Comparison of ENCODE assay signal across 8 mouse cellular contexts in the genomic region with DNA sequence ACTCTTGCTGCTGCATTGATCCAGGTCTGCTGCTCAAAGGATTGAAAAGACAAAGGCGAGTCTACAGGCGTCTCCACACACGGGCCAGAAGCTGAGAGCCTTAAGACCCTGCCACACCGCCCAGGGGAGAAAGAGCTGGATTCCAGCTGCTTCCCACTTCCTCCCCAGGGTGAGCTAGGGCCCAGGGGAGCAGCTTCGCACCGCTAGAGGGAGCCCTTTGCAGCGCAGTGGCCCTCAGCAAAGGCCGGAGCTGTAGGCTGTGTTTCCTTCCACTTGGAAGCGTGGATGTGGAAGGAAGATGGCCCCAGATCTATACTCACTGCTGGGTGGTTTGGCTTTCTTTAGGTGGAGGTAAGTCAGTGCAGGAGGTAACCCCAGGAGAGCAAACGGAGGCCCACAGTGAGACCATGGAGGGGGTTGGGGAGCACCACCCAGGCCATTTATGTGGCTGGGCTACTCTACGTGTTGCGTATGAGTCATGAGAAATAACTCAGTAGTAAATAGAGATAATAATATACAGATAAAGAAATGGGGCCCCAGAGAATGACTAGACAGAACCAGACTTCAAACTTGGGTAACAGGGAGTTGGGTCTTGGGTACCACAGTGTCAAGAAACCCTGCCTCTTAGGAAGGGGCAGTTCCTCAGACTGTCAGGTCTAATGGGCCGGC. TPM values are rescaled to one million over a fixed set of nuclear protein-coding genes. Genes with fewer than 3 reads are reported as not detected.
DNase-seq lines count a peak whose midpoint lies in the region; ATAC-seq lines count a peak whose summit lies in the region.

No protein-coding gene starts in this region.

- no peaks in the 10 kb centered on the region for H3K9me3 ChIP-seq in hindbrain, embryonic 15.5 days

- no peaks in the 10 kb centered on the region for H3K36me3 ChIP-seq in hindbrain, embryonic 15.5 days

- ATAC-seq in hindbrain, embryonic 15.5 days (ENCODE audit: low FRiP score, low read depth): peak; percentile 30; the same call in 1 of the 2 replicates

- no peak overlapping the region for H3K4me3 ChIP-seq in hindbrain, embryonic 15.5 days

- H3K4me2 ChIP-seq in hindbrain, embryonic 15.5 days: no peak overlapping the region

- no peaks in the 10 kb centered on the region; the same call in 1 of the 2 replicates for H3K4me1 ChIP-seq in hindbrain, embryonic 15.5 days (replicated peaks)

- peak; percentile 71 for DNase-seq in T-cell, adult 2 months (ENCODE audit: low spot score)
- DNase-seq in cerebellum, adult 9-11 months: peak; percentile 31
- peak; percentile 77 to 80 for DNase-seq in frontal cortex, postnatal 36 days (ENCODE audit: low spot score in 2 of 2)
- DNase-seq in layer of hippocampus, postnatal 36 days: peak; percentile 67 to 69
- peak; percentile 87 for DNase-seq in lung, postnatal 25 days (ENCODE audit: low spot score)
- DNase-seq in right cerebral cortex, postnatal 25 days: peak; percentile 71
- DNase-seq in urinary bladder, postnatal 25 days (ENCODE audit: low spot score): peak; percentile 82

- H3K9ac ChIP-seq in hindbrain, embryonic 15.5 days: no peak overlapping the region

- no peak overlapping the region for H3K27ac ChIP-seq in hindbrain, embryonic 15.5 days (replicated peaks)

- no peaks in the 10 kb centered on the region for H3K27me3 ChIP-seq in hindbrain, embryonic 15.5 days

- WGBS in hindbrain, embryonic 15.5 days: 31% methylated on average over 13 of the region's 13 CpGs

RNA-seq across cellular contexts. Expression of a gene that starts 39.5 kb away (rescaled TPM):
- 3.7 and 4.2 TPM in 2 replicates for polyA plus RNA-seq in hindbrain, embryonic 15.5 days (2015; fragmentation: Nextera tagmentation; extraction: Ambion mirVana)
- total RNA-seq in layer of hippocampus, postnatal 36 days (2021): 1 to 10 TPM; 3.0 to 3.8 TPM

RNA-seq across cellular contexts. Expression of a gene that starts 52.3 kb away (rescaled TPM):
- polyA plus RNA-seq in hindbrain, embryonic 15.5 days (2015; fragmentation: Nextera tagmentation; extraction: Ambion mirVana): not detected in 2 replicates
- under 1 TPM in 1 of 2 experiments, not detected in 1; 0.33 TPM for total RNA-seq in layer of hippocampus, postnatal 36 days (2021)

RNA-seq across cellular contexts. Expression of a gene that starts 57.0 kb away (rescaled TPM):
- polyA plus RNA-seq in hindbrain, embryonic 15.5 days (2015; fragmentation: Nextera tagmentation; extraction: Ambion mirVana): 7.8 and 9.2 TPM in 2 replicates
- 1 to 10 TPM; 1.3 to 1.4 TPM for total RNA-seq in layer of hippocampus, postnatal 36 days (2021)

Comparison
In these comparisons a context has a peak if more than half of its experiments do, and no peak if none do; other contexts are left out.
1. DNase-seq: peak in every context shown above with its lines; median percentile 87 in lung, postnatal 25 days; 82 in urinary bladder, postnatal 25 days; 78 in frontal cortex, postnatal 36 days; 71 in T-cell, adult 2 months; 71 in right cerebral cortex, postnatal 25 days; 68 in layer of hippocampus, postnatal 36 days; 31 in cerebellum, adult 9-11 months.